Mouse (Mus musculus): ENCODE results near the gene Them5. TPM values are rescaled to one million over a fixed set of nuclear protein-coding genes. Genes with fewer than 3 reads are reported as not detected.

Gene Them5
- total and polyA plus RNA-seq, 3 experiments: not detected

DNA sequence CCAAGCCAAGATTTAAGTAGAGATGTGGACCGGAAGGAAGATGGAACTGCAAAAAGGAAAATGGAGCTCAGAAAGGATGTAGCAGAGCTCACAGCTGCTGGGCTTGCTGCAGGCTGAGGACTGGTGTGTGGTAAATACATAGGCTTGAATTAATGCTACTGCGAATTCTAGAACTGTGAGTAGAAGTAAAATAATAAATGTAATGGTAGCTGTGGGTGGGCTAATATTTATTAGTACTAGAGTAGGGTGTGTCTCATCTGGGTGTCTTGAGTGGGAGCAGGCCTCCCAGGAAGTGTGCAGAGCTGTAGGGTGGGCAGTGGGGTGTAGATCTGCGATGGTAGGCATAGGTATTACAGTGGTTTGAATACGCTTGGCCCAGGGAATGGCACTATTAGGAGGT is 7.5 kb upstream of the Them5 start:
- TF ChIP-seq JUN (IDR thresholded peaks at IDR 0.05; ENCODE audit: insufficient read depth, low read depth, low read length) (no peak), MAZ (IDR thresholded peaks at IDR 0.05; ENCODE audit: low read depth, low read length) (no peak)
- Histone ChIP-seq H3K79me2 (replicated peaks; ENCODE audit: control insufficient read depth, extremely low read depth, insufficient read depth, poor library complexity, severe bottlenecking) (no peaks in the 10 kb centered on the region), H3K4me2 (ENCODE audit: insufficient read depth, low read depth, poor library complexity, severe bottlenecking) (no peak overlapping the region), H3K36me3 (replicated peaks in 1 of 2; ENCODE audit: control insufficient read depth in 1 of 2, insufficient read depth in 1 of 2, low read length in 1 of 2) (peaks cover 2 to 10% of the 10 kb centered on the region in 2 experiments), H3K4me1 (ENCODE audit: control insufficient read depth in 1 of 2, insufficient read depth in 2 of 2) (no peaks in the 10 kb centered on the region), H3K27ac (ENCODE audit: insufficient read depth, low read depth) (no peak overlapping the region), H3K9me3 (replicated peaks; ENCODE audit: low read length) (no peaks in the 10 kb centered on the region), H3K27me3 (replicated peaks) (peaks cover 5% of the 10 kb centered on the region), H3K4me3 (replicated peaks in 1 of 3; ENCODE audit: low read depth in 2 of 3, low read length in 2 of 3, poor library complexity in 1 of 3) (no peak overlapping the region), H3K9ac (ENCODE audit: insufficient read depth, low read depth) (no peak overlapping the region)
- in situ Hi-C loops (cut with MboI; ENCODE audit: low pct_ligation_motif_present, low pct_unique_long_range_greater_than_20kb, low sequenced_read_pairs): no loop called here
- no peak for DNase-seq (ENCODE audit: extremely low read depth)
- dilution Hi-C loops (cut with MboI; ENCODE audit: extremely low pct_ligation_motif_present, extremely low pct_unique_long_range_greater_than_20kb, low sequenced_read_pairs): no loop called here

DNA sequence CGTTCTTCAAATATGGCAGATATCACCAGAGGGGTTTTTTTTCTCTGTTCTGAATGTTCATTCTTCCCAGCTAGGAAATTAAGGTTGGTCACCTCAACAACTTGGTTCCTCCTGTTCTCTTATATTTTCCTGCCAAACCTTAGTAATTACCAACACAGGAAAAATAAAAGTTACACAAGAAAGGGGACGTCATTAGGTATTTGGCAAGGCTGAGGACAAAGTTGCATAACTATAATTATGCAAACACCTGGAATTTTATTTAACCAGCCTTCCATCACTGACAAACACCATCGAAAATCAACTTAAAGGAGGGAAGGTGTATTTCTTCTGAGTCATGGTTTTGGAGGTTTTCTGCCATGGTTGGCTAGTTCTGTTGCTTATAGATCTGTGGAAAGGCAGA is 3.4 kb upstream of the Them5 start:
- dilution Hi-C loops (cut with MboI; ENCODE audit: extremely low pct_ligation_motif_present, extremely low pct_unique_long_range_greater_than_20kb, low sequenced_read_pairs): no loop called here
- H3K9ac ChIP-seq (ENCODE audit: insufficient read depth, low read depth): no peak overlapping the region
- no peak for DNase-seq (ENCODE audit: extremely low read depth)
- no peaks in the 10 kb centered on the region for H3K36me3 ChIP-seq (replicated peaks in 1 of 2; ENCODE audit: control insufficient read depth in 1 of 2, insufficient read depth in 1 of 2, low read length in 1 of 2)
- no peak overlapping the region for H3K4me2 ChIP-seq (ENCODE audit: insufficient read depth, low read depth, poor library complexity, severe bottlenecking)
- H3K79me2 ChIP-seq (replicated peaks; ENCODE audit: control insufficient read depth, extremely low read depth, insufficient read depth, poor library complexity, severe bottlenecking): no peaks in the 10 kb centered on the region
- H3K4me1 ChIP-seq (ENCODE audit: control insufficient read depth in 1 of 2, insufficient read depth in 2 of 2): no peaks in the 10 kb centered on the region
- no peak for TF ChIP-seq ETS1 (conservative IDR thresholded peaks at IDR 0.05; ENCODE audit: low read depth, low read length)
- TF ChIP-seq TCF12 (IDR thresholded peaks at IDR 0.05; ENCODE audit: low read depth, low read length): no peak
- no peak for TF ChIP-seq IRF4 (IDR thresholded peaks at IDR 0.05; ENCODE audit: low read depth, low read length)
- TF ChIP-seq MAFK (IDR thresholded peaks at IDR 0.05; ENCODE audit: insufficient replicate concordance, low read length): no peak
- TF ChIP-seq MYC (IDR thresholded peaks at IDR 0.05; ENCODE audit: low read depth, low read length): no peak
- no peak overlapping the region for H3K4me3 ChIP-seq (replicated peaks in 1 of 3; ENCODE audit: low read depth in 2 of 3, low read length in 2 of 3, poor library complexity in 1 of 3)
- no peaks in the 10 kb centered on the region for H3K9me3 ChIP-seq (replicated peaks; ENCODE audit: low read length)
- in situ Hi-C loops (cut with MboI; ENCODE audit: low pct_ligation_motif_present, low pct_unique_long_range_greater_than_20kb, low sequenced_read_pairs): no loop called here
- peaks cover 9% of the 10 kb centered on the region for H3K27me3 ChIP-seq (replicated peaks)
- H3K27ac ChIP-seq (ENCODE audit: insufficient read depth, low read depth): no peak overlapping the region

DNA sequence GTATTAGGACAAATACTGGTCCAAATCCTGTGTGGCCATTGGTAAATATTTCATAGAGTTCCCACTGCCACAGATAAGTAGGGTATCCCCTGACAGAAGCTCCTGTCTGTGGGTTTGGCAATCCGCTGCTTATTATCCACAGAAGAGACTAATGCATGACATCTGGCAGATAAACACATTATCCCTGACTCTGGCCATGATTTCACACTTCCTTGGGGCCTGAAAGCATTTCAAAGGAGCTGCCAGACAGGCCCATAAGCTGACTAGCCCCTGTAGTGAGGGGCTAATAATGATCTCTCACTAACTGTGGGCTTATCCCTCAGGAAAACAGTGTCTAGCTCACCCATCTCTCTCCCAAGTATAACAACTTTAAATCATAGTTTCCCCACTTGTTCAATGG is 653 bp downstream of the Them5 start:
- H3K79me2 ChIP-seq (replicated peaks; ENCODE audit: control insufficient read depth, extremely low read depth, insufficient read depth, poor library complexity, severe bottlenecking): no peaks in the 10 kb centered on the region
- in situ Hi-C loops (cut with MboI; ENCODE audit: low pct_ligation_motif_present, low pct_unique_long_range_greater_than_20kb, low sequenced_read_pairs): no loop called here
- no peak overlapping the region for H3K4me2 ChIP-seq (ENCODE audit: insufficient read depth, low read depth, poor library complexity, severe bottlenecking)
- H3K4me3 ChIP-seq (replicated peaks in 1 of 3; ENCODE audit: low read depth in 2 of 3, low read length in 2 of 3, poor library complexity in 1 of 3): no peak overlapping the region
- H3K27ac ChIP-seq (ENCODE audit: insufficient read depth, low read depth): no peak overlapping the region
- H3K4me1 ChIP-seq (ENCODE audit: control insufficient read depth in 1 of 2, insufficient read depth in 2 of 2): no peaks in the 10 kb centered on the region
- TF ChIP-seq MAFK (IDR thresholded peaks at IDR 0.05; ENCODE audit: insufficient replicate concordance, low read length) (no peak), RCOR1 (conservative IDR thresholded peaks at IDR 0.05; ENCODE audit: low read depth, low read length) (no peak), MYC (IDR thresholded peaks at IDR 0.05; ENCODE audit: low read depth, low read length) (no peak), ZMIZ1 (IDR thresholded peaks at IDR 0.05; ENCODE audit: low read depth, low read length) (no peak), TCF12 (IDR thresholded peaks at IDR 0.05; ENCODE audit: low read depth, low read length) (no peak), POLR2AphosphoS2 (IDR thresholded peaks at IDR 0.05; ENCODE audit: low read depth, low read length) (no peak), GABPA (IDR thresholded peaks at IDR 0.05; ENCODE audit: insufficient replicate concordance, low read depth, low read length) (no peak), E2F4 (IDR thresholded peaks at IDR 0.05; ENCODE audit: insufficient replicate concordance, low read depth, low read length) (no peak), ETS1 (conservative IDR thresholded peaks at IDR 0.05; ENCODE audit: low read depth, low read length) (no peak), POLR2A (IDR thresholded peaks at IDR 0.05; ENCODE audit: low read depth, low read length) (no peak), MXI1 (IDR thresholded peaks at IDR 0.05; ENCODE audit: low read depth, low read length) (no peak), CHD2 (IDR thresholded peaks at IDR 0.05; ENCODE audit: low read length) (no peak), SMC3 (IDR thresholded peaks at IDR 0.05; ENCODE audit: low read depth, low read length) (no peak), ZNF384 (IDR thresholded peaks at IDR 0.05; ENCODE audit: low read depth, low read length) (no peak), USF1 (IDR thresholded peaks at IDR 0.05; ENCODE audit: low read depth, low read length) (no peak), MAX (IDR thresholded peaks at IDR 0.05; ENCODE audit: low read length) (no peak), MEF2A (IDR thresholded peaks at IDR 0.05; ENCODE audit: borderline replicate concordance, low read depth, low read length) (no peak), CHD1 (IDR thresholded peaks at IDR 0.05; ENCODE audit: low read depth, low read length) (no peak), BHLHE40 (IDR thresholded peaks at IDR 0.05; ENCODE audit: low read depth, low read length) (no peak), RAD21 (IDR thresholded peaks at IDR 0.05; ENCODE audit: low read depth, low read length) (no peak)
- H3K9ac ChIP-seq (ENCODE audit: insufficient read depth, low read depth): no peak overlapping the region
- H3K27me3 ChIP-seq (replicated peaks): peaks cover 9% of the 10 kb centered on the region
- no peaks in the 10 kb centered on the region for H3K9me3 ChIP-seq (replicated peaks; ENCODE audit: low read length)
- no peak for DNase-seq (ENCODE audit: extremely low read depth)
- no peaks in the 10 kb centered on the region for H3K36me3 ChIP-seq (replicated peaks in 1 of 2; ENCODE audit: control insufficient read depth in 1 of 2, insufficient read depth in 1 of 2, low read length in 1 of 2)
- dilution Hi-C loops (cut with MboI; ENCODE audit: extremely low pct_ligation_motif_present, extremely low pct_unique_long_range_greater_than_20kb, low sequenced_read_pairs): no loop called here
